Mouse (Mus musculus) Patski (cell line): ENCODE data around the gene Slc25a19. TPM values are rescaled to one million over a fixed set of nuclear protein-coding genes. Genes with fewer than 3 reads are reported as not detected.
A peak's percentile ranks its signal among the peaks of the same experiment; 100 is the strongest.

ENCODE experiments used
- ATAC-seq: fragments of 100-300 bp; one replicate; pipeline ENCODE4 v1.8.0; 2021
- CTCF ChIA-PET: fragments of 350-600 bp; sonication (Branson Sonifier 250); formaldehyde crosslinking; loops from one replicate; lab custom pipeline; 2022; ENCODE audit warnings: inconsistent platforms; lab: Charles Lee
- POLR2A ChIA-PET: fragments of 350-600 bp; sonication (Branson Sonifier 250); formaldehyde crosslinking; loops from one replicate; lab custom pipeline; 2022; ENCODE audit warnings: antibody characterized with exemption, inconsistent platforms; lab: Charles Lee
- DNase-seq: peaks from one replicate; pipeline ENCODE4 v3.0.0-alpha.2; 2011; ENCODE audit warnings: low read depth, low spot score
- H3K27me3 ChIP-seq: fragments of 371-371 bp; one replicate; pipeline ENCODE4 v1.5.1; 2021
- CTCF ChIP-seq: fragments of 100-300 bp; IDR thresholded peaks from one replicate; pipeline ENCODE4 v1.5.1; 2021
- in situ Hi-C: fragments of 300-500 bp; cut with MboI; formaldehyde crosslinking; loops from 3 replicates; pipeline ENCODE4 v1.11.1; 2018; ENCODE audit warnings: low pct_unique_long_range_greater_than_20kb, mixed read lengths
- polyA plus RNA-seq: library from polyadenylated mRNA; unstranded; gene quantifications from one replicate; pipeline ENCODE4 v1.2.3, GENCODE M21; 2021

The Slc25a19 gene
- polyA plus RNA-seq, 1 experiment from 2014 or later: 48.1 TPM

- no peak for DNase-seq
- no peak for TF ChIP-seq CTCF
- in situ Hi-C loops: no loop called here
- CTCF ChIA-PET: interaction anchor here (0.7 to 2.7 kb wide), 6 partner anchors 8 to 159 kb away, joined by 3 to 9 read pairs (median 6); no protein-coding TSS in a partner anchor
- H3K27me3 ChIP-seq: no peaks in the 10 kb centered on the region
- POLR2A ChIA-PET: interaction anchor here (0.6 to 1.5 kb wide), 5 partner anchors 9 to 15 kb away, joined by 3 to 4 read pairs (median 4); partner anchors contain the start of gene Slc25a19
- peak; percentile 4 for ATAC-seq
Observed at GRCm38 (mm10) chr11:115613138-115613945, 14.8 kb downstream of the Slc25a19 start.

GRCm38 (mm10) chr11:115612410-115613137 is 15.5 kb downstream of the Slc25a19 start, which contains the start of gene Mif4gd:
Gene Mif4gd (minus strand): TSS chr11:115612969.
- no peaks in the 10 kb centered on the region for H3K27me3 ChIP-seq
- ChIA-PET POLR2A (interaction anchor here (0.7 to 1.5 kb wide), 5 partner anchors 8 to 88 kb away, joined by 3 to 4 read pairs (median 4); partner anchors contain the start of gene Slc25a19), CTCF (interaction anchor here (0.7 to 2.7 kb wide), 6 partner anchors 9 to 158 kb away, joined by 3 to 9 read pairs (median 6); no protein-coding TSS in a partner anchor)
- TF ChIP-seq CTCF: no peak
- ATAC-seq: peak; percentile 83
- in situ Hi-C loops: no loop called here
- no peak for DNase-seq

- ChIA-PET CTCF (interaction anchor here (2.7 kb wide), 1 partner anchor 20 kb away, joined by 9 read pairs; no protein-coding TSS in a partner anchor), POLR2A (interaction anchor here (0.5 to 1.1 kb wide), 5 partner anchors 9 to 490 kb away, joined by 3 to 6 read pairs (median 3); no protein-coding TSS in a partner anchor)
- no peak for TF ChIP-seq CTCF
- in situ Hi-C loops: no loop called here
- no peaks in the 10 kb centered on the region for H3K27me3 ChIP-seq
- DNase-seq (no peak), ATAC-seq (peak; percentile 9)
Observed at GRCm38 (mm10) chr11:115612059-115612409, 16.1 kb downstream of the Slc25a19 start.

- POLR2A ChIA-PET: interaction anchor here (0.7 to 0.8 kb wide), 2 partner anchors 18 to 134 kb away, joined by 5 to 6 read pairs; no protein-coding TSS in a partner anchor
- in situ Hi-C loops: no loop called here
- ATAC-seq: no peak
Observed at GRCm38 (mm10) chr11:115611173-115611572, 16.9 kb downstream of the Slc25a19 start.

GRCm38 (mm10) chr11:115609576-115609975 is 18.5 kb downstream of the Slc25a19 start:
- CTCF ChIA-PET: no interaction called here
- no peaks in the 10 kb centered on the region for H3K27me3 ChIP-seq
- in situ Hi-C loops: no loop called here
- POLR2A ChIA-PET: no interaction called here
- DNase-seq (no peak), ATAC-seq (no peak)
- TF ChIP-seq CTCF: no peak

More at GRCm38 (mm10) chr11:115611173-115611572, 16.9 kb downstream of the Slc25a19 start:
- no peak for DNase-seq
- TF ChIP-seq CTCF: no peak
- no peaks in the 10 kb centered on the region for H3K27me3 ChIP-seq
- CTCF ChIA-PET: interaction anchor here (0.6 to 1.2 kb wide), 2 partner anchors 19 to 303 kb away, joined by 3 to 4 read pairs; no protein-coding TSS in a partner anchor

- no peak for ATAC-seq
- no peaks in the 10 kb centered on the region for H3K27me3 ChIP-seq
- CTCF ChIA-PET: no interaction called here
- in situ Hi-C loops: no loop called here
- POLR2A ChIA-PET: interaction anchor here (0.6 kb wide), 1 partner anchor 134 kb away, joined by 5 read pairs; no protein-coding TSS in a partner anchor
- DNase-seq: no peak
- TF ChIP-seq CTCF: no peak
Observed at GRCm38 (mm10) chr11:115608421-115609399, 19.4 kb downstream of the Slc25a19 start.

GRCm38 (mm10) chr11:115606733-115607132 is 21.4 kb downstream of the Slc25a19 start:
- TF ChIP-seq CTCF: no peak
- no peaks in the 10 kb centered on the region for H3K27me3 ChIP-seq
- DNase-seq (no peak), ATAC-seq (no peak)
- ChIA-PET POLR2A (no interaction called here), CTCF (no interaction called here)
- in situ Hi-C loops: no loop called here

- DNase-seq (no peak), ATAC-seq (peak; percentile 3)
- POLR2A ChIA-PET: interaction anchor here (0.6 to 1.1 kb wide), 3 partner anchors 9 to 54 kb away, joined by 3 to 4 read pairs (median 4); partner anchors contain the start of gene Mif4gd
- H3K27me3 ChIP-seq: no peaks in the 10 kb centered on the region
- in situ Hi-C loops: no loop called here
- CTCF ChIA-PET: no interaction called here
- no peak for TF ChIP-seq CTCF
Observed at GRCm38 (mm10) chr11:115604304-115604696, 23.8 kb downstream of the Slc25a19 start.
